ENCODE assay signal across 8 mouse cellular contexts in the genomic region with DNA sequence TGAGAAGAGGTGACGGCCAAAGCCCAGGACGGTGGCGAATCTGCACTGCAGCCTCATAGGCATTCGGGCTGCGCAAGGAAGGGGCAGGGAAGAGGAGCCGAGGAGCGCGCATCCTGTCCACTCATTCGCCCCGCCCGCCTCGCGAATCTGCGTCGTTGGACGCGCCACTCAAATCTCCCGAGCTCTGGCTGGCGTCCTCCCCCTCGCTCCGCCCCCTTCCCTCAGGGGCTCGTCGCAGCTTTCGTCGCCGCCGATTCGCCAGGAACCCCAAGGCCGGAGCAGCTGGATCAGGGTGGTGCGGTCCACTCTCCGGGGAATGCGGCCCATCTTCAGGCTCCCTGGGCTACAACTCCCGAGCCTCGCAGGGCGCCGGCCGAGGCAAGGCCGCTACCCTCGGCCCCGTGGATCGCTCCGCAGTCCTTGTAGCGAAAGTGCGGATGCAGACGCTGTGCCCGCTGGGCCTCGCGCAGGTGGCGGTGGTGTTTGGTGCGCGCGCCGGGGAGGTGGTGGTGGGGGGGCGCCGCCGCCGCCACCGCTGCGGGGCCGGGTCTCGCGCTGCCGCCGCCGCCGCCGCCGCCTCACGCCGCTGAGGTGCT. TPM values are rescaled to one million over a fixed set of nuclear protein-coding genes. Genes with fewer than 3 reads are reported as not detected.
A peak's percentile ranks its signal among the peaks of the same experiment; 100 is the strongest.
DNase-seq lines count a peak whose midpoint lies in the region; ATAC-seq and TF ChIP-seq lines count a peak whose summit lies in the region.

No protein-coding gene starts in this region.

- TF ChIP-seq CTCF in kidney, postnatal 0 days (IDR thresholded peaks at IDR 0.05; ENCODE audit: low read depth) = no peak

- peak overlapping the region; percentile 99 for H3K27ac ChIP-seq in heart, embryonic 12.5 days (ENCODE audit: poor library complexity, severe bottlenecking)
- peak overlapping the region; percentile 98 for H3K27ac ChIP-seq in kidney, postnatal 0 days
- peak overlapping the region; percentile 98 for H3K27ac ChIP-seq in liver, embryonic 11.5 days (ENCODE audit: low read depth, low read length)
- peak overlapping the region; percentile 99 for H3K27ac ChIP-seq in stomach, embryonic 14.5 days (ENCODE audit: low read length)

- no peaks in the 10 kb centered on the region for H3K9me3 ChIP-seq in heart, embryonic 12.5 days (replicated peaks)
- H3K9me3 ChIP-seq in kidney, postnatal 0 days (replicated peaks; ENCODE audit: low read length) = no peaks in the 10 kb centered on the region
- H3K9me3 ChIP-seq in liver, embryonic 11.5 days (ENCODE audit: control insufficient read depth, low read length) = no peaks in the 10 kb centered on the region
- no peaks in the 10 kb centered on the region for H3K9me3 ChIP-seq in stomach, embryonic 14.5 days (ENCODE audit: control insufficient read depth, low read depth, low read length)

- peaks cover 37% of the 10 kb centered on the region for H3K36me3 ChIP-seq in heart, embryonic 12.5 days
- peaks cover 21% of the 10 kb centered on the region for H3K36me3 ChIP-seq in kidney, postnatal 0 days (ENCODE audit: insufficient read depth, low read length)
- H3K36me3 ChIP-seq in liver, embryonic 11.5 days (ENCODE audit: control insufficient read depth, insufficient read depth, low read length) = peaks cover 20% of the 10 kb centered on the region
- peaks cover 29% of the 10 kb centered on the region for H3K36me3 ChIP-seq in stomach, embryonic 14.5 days (ENCODE audit: control insufficient read depth, insufficient read depth, low read length)

- peak overlapping the region; percentile 96 for H3K9ac ChIP-seq in heart, embryonic 12.5 days
- H3K9ac ChIP-seq in kidney, postnatal 0 days (ENCODE audit: low read depth, low read length) = peak overlapping the region; percentile 94
- H3K9ac ChIP-seq in liver, embryonic 11.5 days (ENCODE audit: low read depth, low read length) = peak overlapping the region; percentile 96
- peak overlapping the region; percentile 93 for H3K9ac ChIP-seq in stomach, embryonic 14.5 days (replicated peaks; ENCODE audit: low read depth, low read length)

- H3K4me1 ChIP-seq in heart, embryonic 12.5 days (replicated peaks) = peaks cover 12% of the 10 kb centered on the region
- peaks cover 5% of the 10 kb centered on the region; the same call in 1 of the 2 replicates for H3K4me1 ChIP-seq in kidney, postnatal 0 days (replicated peaks; ENCODE audit: insufficient read depth, low read length)
- H3K4me1 ChIP-seq in liver, embryonic 11.5 days (replicated peaks; ENCODE audit: control insufficient read depth, insufficient read depth, low read length) = peaks cover 20% of the 10 kb centered on the region
- peaks cover 7% of the 10 kb centered on the region for H3K4me1 ChIP-seq in stomach, embryonic 14.5 days (ENCODE audit: control insufficient read depth, insufficient read depth, low read length)

- peak overlapping the region; percentile 99 for H3K4me3 ChIP-seq in heart, embryonic 12.5 days
- H3K4me3 ChIP-seq in kidney, postnatal 0 days (replicated peaks; ENCODE audit: low read depth, low read length) = peak overlapping the region; percentile 90
- peak overlapping the region; percentile 98 for H3K4me3 ChIP-seq in liver, embryonic 11.5 days (ENCODE audit: low read depth, low read length)
- H3K4me3 ChIP-seq in stomach, embryonic 14.5 days (ENCODE audit: low read depth, low read length) = peak overlapping the region; percentile 85

- H3K27me3 ChIP-seq in heart, embryonic 12.5 days (replicated peaks) = no peaks in the 10 kb centered on the region
- no peaks in the 10 kb centered on the region for H3K27me3 ChIP-seq in kidney, postnatal 0 days (ENCODE audit: insufficient read depth, low read length)
- H3K27me3 ChIP-seq in liver, embryonic 11.5 days (replicated peaks; ENCODE audit: control insufficient read depth, insufficient read depth, low read length) = no peaks in the 10 kb centered on the region
- H3K27me3 ChIP-seq in stomach, embryonic 14.5 days (ENCODE audit: control insufficient read depth, insufficient read depth, low read length) = no peaks in the 10 kb centered on the region

- peak; percentile 90 for ATAC-seq in erythroblast, adult 5-6 weeks (replicated peaks; ENCODE audit: low FRiP score, poor library complexity, severe bottlenecking)
- peak; percentile 94 for ATAC-seq in heart, embryonic 12.5 days (ENCODE audit: insufficient number of reproducible peaks, low FRiP score)
- ATAC-seq in kidney, postnatal 0 days (replicated peaks; ENCODE audit: low FRiP score, low read depth) = peak; percentile 90
- peak; percentile 88 for ATAC-seq in liver, embryonic 11.5 days (replicated peaks; ENCODE audit: low FRiP score)
- peak; percentile 92 for ATAC-seq in stomach, embryonic 14.5 days (ENCODE audit: insufficient number of reproducible peaks, insufficient read depth, low FRiP score, low read depth)

- H3K4me2 ChIP-seq in heart, embryonic 12.5 days = peak overlapping the region; percentile 94
- peak overlapping the region; percentile 84 for H3K4me2 ChIP-seq in kidney, postnatal 0 days (ENCODE audit: low read length)
- peak overlapping the region; percentile 94 for H3K4me2 ChIP-seq in liver, embryonic 11.5 days
- peak overlapping the region; percentile 51 for H3K4me2 ChIP-seq in stomach, embryonic 14.5 days (replicated peaks; ENCODE audit: low read depth, low read length)

- DNase-seq in B cell, adult 2 months = peak; percentile 96 to 97
- peak; percentile 99 for DNase-seq in brain, adult 2 months (ENCODE audit: low read depth, low spot score)
- DNase-seq in kidney, postnatal 0 days (ENCODE audit: low spot score) = peak; percentile 98
- peak; percentile 95 for DNase-seq in liver, embryonic 11.5 days (ENCODE audit: low spot score)
- DNase-seq in naive thymus-derived CD4-positive, alpha-beta T cell, adult 2 months (ENCODE audit: low read depth) = peak; percentile 98

- under 1% methylated on average over 61 of the region's 70 CpGs for WGBS in heart, embryonic 12.5 days
- WGBS in kidney, postnatal 0 days = 0% methylated on average over 67 of the region's 70 CpGs
- under 1% methylated on average over 65 of the region's 70 CpGs for WGBS in liver, embryonic 11.5 days
- 0% methylated on average over 54 of the region's 70 CpGs for WGBS in stomach, embryonic 14.5 days

RNA-seq across cellular contexts. Expression of gene Setd1a, which starts 0.5 kb away (rescaled TPM):
- 3.8 and 18.2 TPM in 2 replicates for total RNA-seq in erythroblast, adult 5-6 weeks (2015; ENCODE audit: low replicate concordance)
- total RNA-seq in erythroblast, adult 5-6 weeks (2017; ENCODE audit: low replicate concordance) = 8.9 and 11.3 TPM in 2 replicates
- polyA plus RNA-seq in heart, embryonic 12.5 days (2016; fragmentation: Nextera tagmentation; extraction: Ambion mirVana) = 12.1 and 14.6 TPM in 2 replicates
- 15.6 and 17.9 TPM in 2 replicates for polyA plus RNA-seq in kidney, postnatal 0 days (2015; fragmentation: Nextera tagmentation; extraction: Ambion mirVana)
- polyA plus RNA-seq in liver, embryonic 11.5 days (2014; fragmentation: Nextera tagmentation; extraction: Ambion mirVana) = 24.2 and 26.0 TPM in 2 replicates
- 31.2 and 32.1 TPM in 2 replicates for polyA plus RNA-seq in stomach, embryonic 14.5 days (2014; fragmentation: Nextera tagmentation; extraction: Ambion mirVana)

RNA-seq across cellular contexts. Expression of gene Orai3, which starts 7.4 kb away (rescaled TPM):
- total RNA-seq in erythroblast, adult 5-6 weeks (2015; ENCODE audit: low replicate concordance) = 2.9 and 9.0 TPM in 2 replicates
- total RNA-seq in erythroblast, adult 5-6 weeks (2017; ENCODE audit: low replicate concordance) = 5.7 and 9.8 TPM in 2 replicates
- polyA plus RNA-seq in heart, embryonic 12.5 days (2016; fragmentation: Nextera tagmentation; extraction: Ambion mirVana) = 13.3 and 14.6 TPM in 2 replicates
- 27.2 and 30.1 TPM in 2 replicates for polyA plus RNA-seq in kidney, postnatal 0 days (2015; fragmentation: Nextera tagmentation; extraction: Ambion mirVana)
- polyA plus RNA-seq in liver, embryonic 11.5 days (2014; fragmentation: Nextera tagmentation; extraction: Ambion mirVana) = 22.0 and 23.7 TPM in 2 replicates
- 19.6 and 24.8 TPM in 2 replicates for polyA plus RNA-seq in stomach, embryonic 14.5 days (2014; fragmentation: Nextera tagmentation; extraction: Ambion mirVana)

RNA-seq across cellular contexts. Expression of gene Gm49388, which starts 8.4 kb away (rescaled TPM):
- total RNA-seq in erythroblast, adult 5-6 weeks (2015; ENCODE audit: low replicate concordance) = 7.5 TPM in 1 of 2 replicates, not detected in the other
- total RNA-seq in erythroblast, adult 5-6 weeks (2017; ENCODE audit: low replicate concordance) = 2.0 and 5.3 TPM in 2 replicates
- polyA plus RNA-seq in heart, embryonic 12.5 days (2016; fragmentation: Nextera tagmentation; extraction: Ambion mirVana) = not detected in 2 replicates
- polyA plus RNA-seq in kidney, postnatal 0 days (2015; fragmentation: Nextera tagmentation; extraction: Ambion mirVana) = not detected in 2 replicates
- polyA plus RNA-seq in liver, embryonic 11.5 days (2014; fragmentation: Nextera tagmentation; extraction: Ambion mirVana) = not detected in 2 replicates
- polyA plus RNA-seq in stomach, embryonic 14.5 days (2014; fragmentation: Nextera tagmentation; extraction: Ambion mirVana) = not detected in 2 replicates

RNA-seq across cellular contexts. Expression of gene Hsd3b7, which starts 23.4 kb away (rescaled TPM):
- 2.7 and 9.2 TPM in 2 replicates for total RNA-seq in erythroblast, adult 5-6 weeks (2015; ENCODE audit: low replicate concordance)
- total RNA-seq in erythroblast, adult 5-6 weeks (2017; ENCODE audit: low replicate concordance) = 3.8 and 4.3 TPM in 2 replicates
- polyA plus RNA-seq in heart, embryonic 12.5 days (2016; fragmentation: Nextera tagmentation; extraction: Ambion mirVana) = 19.0 and 21.1 TPM in 2 replicates
- polyA plus RNA-seq in kidney, postnatal 0 days (2015; fragmentation: Nextera tagmentation; extraction: Ambion mirVana) = 28.3 and 28.8 TPM in 2 replicates
- polyA plus RNA-seq in liver, embryonic 11.5 days (2014; fragmentation: Nextera tagmentation; extraction: Ambion mirVana) = 31.4 and 32.4 TPM in 2 replicates
- polyA plus RNA-seq in stomach, embryonic 14.5 days (2014; fragmentation: Nextera tagmentation; extraction: Ambion mirVana) = 21.1 and 22.7 TPM in 2 replicates

RNA-seq across cellular contexts. Expression of gene Fbxl19, which starts 32.6 kb away (rescaled TPM):
- total RNA-seq in erythroblast, adult 5-6 weeks (2015; ENCODE audit: low replicate concordance) = 2.7 and 6.0 TPM in 2 replicates
- 3.1 and 6.2 TPM in 2 replicates for total RNA-seq in erythroblast, adult 5-6 weeks (2017; ENCODE audit: low replicate concordance)
- polyA plus RNA-seq in heart, embryonic 12.5 days (2016; fragmentation: Nextera tagmentation; extraction: Ambion mirVana) = 3.4 and 3.7 TPM in 2 replicates
- 2.8 and 3.5 TPM in 2 replicates for polyA plus RNA-seq in kidney, postnatal 0 days (2015; fragmentation: Nextera tagmentation; extraction: Ambion mirVana)
- polyA plus RNA-seq in liver, embryonic 11.5 days (2014; fragmentation: Nextera tagmentation; extraction: Ambion mirVana) = 3.1 and 3.7 TPM in 2 replicates
- 3.9 and 6.2 TPM in 2 replicates for polyA plus RNA-seq in stomach, embryonic 14.5 days (2014; fragmentation: Nextera tagmentation; extraction: Ambion mirVana)

Comparison
In these comparisons a context has a peak if more than half of its experiments do, and no peak if none do; other contexts are left out.
1. Peak in every context shown above with its lines: DNase-seq, ATAC-seq, H3K4me3 ChIP-seq and H3K27ac ChIP-seq.